Mouse (Mus musculus): ENCODE results near the gene Tmem126a. TPM values are rescaled to one million over a fixed set of nuclear protein-coding genes. Genes with fewer than 3 reads are reported as not detected.

Tmem126a gene
- total RNA-seq, 2 experiments from 2014 or later: 128 to 129 TPM

GRCm38 (mm10) chr7:90409934-90410333, 47.1 kb downstream of the Tmem126a start:
- peak; percentile 45 to 84 for DNase-seq

Other genes with a start within 250 kb of the Tmem126a start
- gene Ccdc83, start 191.5 kb downstream of the Tmem126a start, total RNA-seq (2021): not detected
- gene Sytl2, start 155.0 kb downstream of the Tmem126a start, total RNA-seq (2021): 1 to 10 TPM; 2.1 to 3.3 TPM
- under 1 TPM; 0.20 to 0.31 TPM for gene Ccdc89, start 30.7 kb downstream of the Tmem126a start, total RNA-seq (2021)
- gene Crebzf, start 14.5 kb downstream of the Tmem126a start, total RNA-seq (2021): 10 to 100 TPM; 18.7 to 20.5 TPM
- 10 to 100 TPM; 27.2 to 29.4 TPM for gene Tmem126b, start 18.8 kb upstream of the Tmem126a start, total RNA-seq (2021)
- gene Dlg2, start 19.4 kb upstream of the Tmem126a start, total RNA-seq (2021): 1 to 10 TPM; 1.7 to 2.3 TPM

Measured in heart, adult 18-20 months (tissue).